Comparison of ENCODE assay signal across 14 mouse cellular contexts in genomic region chr16:12764608-12765007, GRCm38 (mm10).
DNase-seq lines count a peak whose midpoint lies in the region; ATAC-seq and TF ChIP-seq lines count a peak whose summit lies in the region.
"Had no signal": no experiment of that assay in that cellular context is flagged by ENCODE, and none has a peak within 500 bp of the region (broad histone marks: within the 10 kb centered on the region; RNA-seq: fewer than 3 reads in every experiment).

No protein-coding gene starts in this region.

- H3K4me1 ChIP-seq in forebrain, embryonic 14.5 days (ENCODE audit: control insufficient read depth, insufficient read depth, low read length): no peaks in the 10 kb centered on the region
- no peaks in the 10 kb centered on the region for H3K4me1 ChIP-seq in forebrain, embryonic 10.5 days
- no peaks in the 10 kb centered on the region for H3K4me1 ChIP-seq in lung, embryonic 14.5 days (ENCODE audit: insufficient read depth)
- H3K4me1 ChIP-seq: limb, embryonic 12.5 days had no signal

- no peak overlapping the region for H3K4me2 ChIP-seq in forebrain, embryonic 14.5 days (ENCODE audit: low read length)
- H3K4me2 ChIP-seq in lung, embryonic 14.5 days: no peak overlapping the region
- H3K4me2 ChIP-seq: limb, embryonic 12.5 days had no signal

- H3K4me3 ChIP-seq in forebrain, embryonic 14.5 days (ENCODE audit: low read depth, low read length): no peak overlapping the region
- H3K4me3 ChIP-seq in forebrain, embryonic 10.5 days: no peak overlapping the region
- H3K4me3 ChIP-seq in lung, embryonic 14.5 days (ENCODE audit: low read depth, low read length): no peak overlapping the region
- H3K4me3 ChIP-seq: limb, embryonic 12.5 days had no signal

- 79% methylated on average over 1 of the region's 1 CpGs for WGBS in forebrain, embryonic 14.5 days
- 93% methylated on average over 1 of the region's 1 CpGs for WGBS in forebrain, embryonic 10.5 days
- 74% methylated on average over 1 of the region's 1 CpGs for WGBS in lung, embryonic 14.5 days

- TF ChIP-seq CTCF in lung, embryonic 14.5 days (IDR thresholded peaks at IDR 0.05; ENCODE audit: low read depth): no peak

- no peak for ATAC-seq in forebrain, embryonic 14.5 days
- ATAC-seq in lung, embryonic 14.5 days (ENCODE audit: insufficient read depth): no peak
- peak; percentile 65; the same call in 1 of the 2 replicates for ATAC-seq in megakaryocyte progenitor cell, adult 5-6 weeks (replicated peaks; ENCODE audit: poor library complexity)
- ATAC-seq: forebrain, embryonic 16.5 days had no signal

- no peak overlapping the region for H3K9ac ChIP-seq in forebrain, embryonic 14.5 days (ENCODE audit: low read length)
- no peak overlapping the region for H3K9ac ChIP-seq in lung, embryonic 14.5 days
- H3K9ac ChIP-seq: limb, embryonic 12.5 days had no signal

- H3K9me3 ChIP-seq in forebrain, embryonic 14.5 days (replicated peaks; ENCODE audit: control insufficient read depth, low read length): no peaks in the 10 kb centered on the region
- no peaks in the 10 kb centered on the region for H3K9me3 ChIP-seq in forebrain, embryonic 10.5 days
- no peaks in the 10 kb centered on the region for H3K9me3 ChIP-seq in lung, embryonic 14.5 days (ENCODE audit: low read depth, low read length)
- H3K9me3 ChIP-seq: limb, embryonic 12.5 days had no signal

- no peaks in the 10 kb centered on the region for H3K36me3 ChIP-seq in forebrain, embryonic 14.5 days (ENCODE audit: control insufficient read depth, insufficient read depth, low read length)
- no peaks in the 10 kb centered on the region for H3K36me3 ChIP-seq in forebrain, embryonic 10.5 days (replicated peaks)
- no peaks in the 10 kb centered on the region for H3K36me3 ChIP-seq in lung, embryonic 14.5 days (ENCODE audit: insufficient read depth)
- H3K36me3 ChIP-seq: limb, embryonic 12.5 days had no signal

- H3K27me3 ChIP-seq in forebrain, embryonic 14.5 days (replicated peaks; ENCODE audit: control insufficient read depth, insufficient read depth, low read length): no peaks in the 10 kb centered on the region
- H3K27me3 ChIP-seq in forebrain, embryonic 10.5 days (ENCODE audit: poor library complexity, severe bottlenecking): no peaks in the 10 kb centered on the region
- no peaks in the 10 kb centered on the region for H3K27me3 ChIP-seq in lung, embryonic 14.5 days (ENCODE audit: insufficient read depth, low read length)
- H3K27me3 ChIP-seq: limb, embryonic 12.5 days had no signal

- H3K27ac ChIP-seq in forebrain, embryonic 14.5 days (ENCODE audit: low read depth, low read length): no peak overlapping the region
- H3K27ac ChIP-seq in forebrain, embryonic 10.5 days: no peak overlapping the region
- no peak overlapping the region for H3K27ac ChIP-seq in lung, embryonic 14.5 days (ENCODE audit: low read depth)
- H3K27ac ChIP-seq: kidney, postnatal 0 days; limb, embryonic 12.5 days; stomach, postnatal 0 days had no signal

- peak; percentile 16 for DNase-seq in forebrain, embryonic 14.5 days (ENCODE audit: low spot score)
- no peak for DNase-seq in forebrain, embryonic 10.5 days (ENCODE audit: extremely low spot score, low spot score)
- DNase-seq in lung, embryonic 14.5 days: peak; percentile 17
- no peak for DNase-seq in lung, postnatal 14 days
- peak; percentile 16 to 59 for DNase-seq in frontal cortex, postnatal 36 days (ENCODE audit: low spot score in 2 of 2)
- DNase-seq in urinary bladder, postnatal 4 days (ENCODE audit: low spot score in 2 of 2): no peak
- DNase-seq in thymus, postnatal 10 days (ENCODE audit: low spot score in 2 of 2): no peak
- DNase-seq: cerebellum, postnatal 36 days; heart, postnatal 4 days had no signal

Comparison
In these comparisons a context has a peak if more than half of its experiments do, and no peak if none do; other contexts are left out.
1. DNase-seq: peak in forebrain, embryonic 14.5 days (single experiment), lung, embryonic 14.5 days (single experiment) and frontal cortex, postnatal 36 days (2 of 2); none in forebrain, embryonic 10.5 days (single experiment), lung, postnatal 14 days (single experiment), urinary bladder, postnatal 4 days (0 of 2) and thymus, postnatal 10 days (0 of 2).